Mouse (Mus musculus) stomach, embryonic 14.5 days (tissue): ENCODE measurements around the gene Cfap70. TPM values are rescaled to one million over a fixed set of nuclear protein-coding genes. Genes with fewer than 3 reads are reported as not detected.

Experiments
- ATAC-seq: fragments of 200-750 bp; cut with Nextera tagmentation; 2 replicates; pipeline ENCODE4 v1.8.0; 2017; ENCODE audit warnings: low read depth, moderate TSS enrichment; ENCODE audit not compliant: insufficient number of reproducible peaks, insufficient read depth, low FRiP score
- H3K27ac ChIP-seq: fragments of 300-500 bp; sonication (generic); 2 replicates; pipeline ENCODE4 v1.5.1; 2014; ENCODE audit warnings: mild to moderate bottlenecking, low read length, moderate library complexity, mixed read lengths
- H3K27me3 ChIP-seq: fragments of 300-500 bp; sonication (generic); 2 replicates; pipeline ENCODE4 v1.6.1; 2014; ENCODE audit warnings: low read length, control low read depth, mixed read lengths; ENCODE audit not compliant: control insufficient read depth, insufficient read depth
- H3K36me3 ChIP-seq: fragments of 300-500 bp; sonication (generic); 2 replicates; pipeline ENCODE4 v1.6.1; 2014; ENCODE audit warnings: mild to moderate bottlenecking, control low read depth, low read length, moderate library complexity, mixed read lengths; ENCODE audit not compliant: control insufficient read depth, insufficient read depth
- H3K4me1 ChIP-seq: fragments of 300-500 bp; sonication (generic); 2 replicates; pipeline ENCODE4 v1.6.1; 2014; ENCODE audit warnings: low read length, control low read depth, mixed read lengths; ENCODE audit not compliant: control insufficient read depth, insufficient read depth
- H3K4me2 ChIP-seq: fragments of 300-500 bp; sonication (generic); replicated peaks from 2 replicates; pipeline ENCODE4 v1.6.1; 2014; ENCODE audit warnings: low read depth, low read length, control low read depth
- H3K4me3 ChIP-seq: fragments of 300-500 bp; sonication (generic); 2 replicates; pipeline ENCODE4 v1.5.1; 2014; ENCODE audit warnings: low read depth, low read length, control low read depth
- H3K9ac ChIP-seq: fragments of 300-500 bp; sonication (generic); replicated peaks from 2 replicates; pipeline ENCODE4 v1.6.1; 2014; ENCODE audit warnings: low read depth, mild to moderate bottlenecking, control low read depth, low read length, moderate library complexity, mixed read lengths
- H3K9me3 ChIP-seq: fragments of 300-500 bp; sonication (generic); 2 replicates; pipeline ENCODE4 v1.6.1; 2016; ENCODE audit warnings: low read depth, low read length, control low read depth; ENCODE audit not compliant: control insufficient read depth
- WGBS: fragments of 180-500 bp; shearing (Covaris S2); extraction: QIAGEN DNeasy Blood & Tissue Kit; methylation state at CpG from one replicate; pipeline ENCODE4 v1.1.7; 2014; 5-methylcytosine and 5-hydroxymethylcytosine counted together
- polyA plus RNA-seq: library from polyadenylated mRNA; unstranded; fragments of >200 nt; fragmentation: Nextera tagmentation; extraction: Ambion mirVana; gene quantifications from 2 replicates; pipeline ENCODE4 v1.2.1, GENCODE M21; 2014

Gene Cfap70
- 0.10 and 0.27 TPM in 2 replicates for polyA plus RNA-seq

GRCm38 (mm10) chr14:20451765-20452331, at the start of gene Cfap70:
TSS of gene Cfap70 (minus strand) at chr14:20452226.
- Histone ChIP-seq H3K4me3 (peak within 1 kb of the TSS; percentile 29), H3K4me2 (peak within 1 kb of the TSS; percentile 55), H3K4me1 (no peaks in the 10 kb centered on the region), H3K27me3 (no peaks in the 10 kb centered on the region), H3K36me3 (peaks cover 3% of the 10 kb centered on the region; the same call in 1 of the 2 replicates), H3K27ac (no peak within 1 kb of the TSS), H3K9ac (no peak within 1 kb of the TSS), H3K9me3 (no peaks in the 10 kb centered on the region)
- 3% methylated on average over 15 of the region's 15 CpGs for WGBS
- peak; percentile 72; the same call in 1 of the 2 replicates for ATAC-seq

- ATAC-seq: no peak
- Histone ChIP-seq H3K4me3 (no peak overlapping the region), H3K4me1 (no peaks in the 10 kb centered on the region), H3K27me3 (no peaks in the 10 kb centered on the region), H3K36me3 (peaks cover 30% of the 10 kb centered on the region), H3K4me2 (no peak overlapping the region), H3K27ac (no peak overlapping the region), H3K9ac (no peak overlapping the region), H3K9me3 (no peaks in the 10 kb centered on the region)
- 95% methylated on average over 3 of the region's 3 CpGs for WGBS
Observed at GRCm38 (mm10) chr14:20499982-20500381, 48.0 kb upstream of the Cfap70 start.

GRCm38 (mm10) chr14:20496603-20497002, 44.6 kb upstream of the Cfap70 start, which contains the start of gene Mss51:
TSS of gene Mss51 (minus strand) at chr14:20496901.
- H3K4me3 ChIP-seq: no peak within 1 kb of the TSS
- H3K27me3 ChIP-seq: no peaks in the 10 kb centered on the region
- H3K27ac ChIP-seq: no peak within 1 kb of the TSS
- H3K9me3 ChIP-seq: no peaks in the 10 kb centered on the region
- no peak within 1 kb of the TSS for H3K4me2 ChIP-seq
- WGBS: 77% methylated on average over 2 of the region's 2 CpGs
- H3K9ac ChIP-seq: no peak within 1 kb of the TSS
- H3K36me3 ChIP-seq: peaks cover 32% of the 10 kb centered on the region
- no peak for ATAC-seq
- no peaks in the 10 kb centered on the region for H3K4me1 ChIP-seq

GRCm38 (mm10) chr14:20486031-20486430, 34.0 kb upstream of the Cfap70 start:
- Histone ChIP-seq H3K36me3 (peaks cover 7% of the 10 kb centered on the region; the same call in 1 of the 2 replicates), H3K27me3 (no peaks in the 10 kb centered on the region), H3K9ac (no peak overlapping the region), H3K9me3 (no peaks in the 10 kb centered on the region), H3K4me3 (no peak overlapping the region), H3K4me1 (no peaks in the 10 kb centered on the region), H3K4me2 (no peak overlapping the region), H3K27ac (no peak overlapping the region)
- 92% methylated on average over 5 of the region's 5 CpGs for WGBS
- ATAC-seq: no peak

GRCm38 (mm10) chr14:20482051-20482751, 30.2 kb upstream of the Cfap70 start:
- WGBS: 85% methylated on average over 7 of the region's 7 CpGs
- Histone ChIP-seq H3K27ac (no peak overlapping the region), H3K27me3 (no peaks in the 10 kb centered on the region), H3K4me1 (peaks cover 5% of the 10 kb centered on the region; the same call in 1 of the 2 replicates), H3K4me3 (no peak overlapping the region), H3K36me3 (peaks cover 3% of the 10 kb centered on the region; the same call in 1 of the 2 replicates), H3K4me2 (no peak overlapping the region), H3K9ac (no peak overlapping the region), H3K9me3 (no peaks in the 10 kb centered on the region)
- ATAC-seq: no peak

GRCm38 (mm10) chr14:20481211-20481610, 29.2 kb upstream of the Cfap70 start:
- Histone ChIP-seq H3K27me3 (no peaks in the 10 kb centered on the region), H3K36me3 (no peaks in the 10 kb centered on the region), H3K4me3 (no peak overlapping the region), H3K9ac (no peak overlapping the region), H3K9me3 (no peaks in the 10 kb centered on the region), H3K4me2 (no peak overlapping the region), H3K27ac (no peak overlapping the region), H3K4me1 (peaks cover 5% of the 10 kb centered on the region; the same call in 1 of the 2 replicates)
- no peak for ATAC-seq
- WGBS: 28% methylated on average over 5 of the region's 5 CpGs

- no peak for ATAC-seq
- Histone ChIP-seq H3K27ac (no peak overlapping the region), H3K4me1 (peaks cover 5% of the 10 kb centered on the region; the same call in 1 of the 2 replicates), H3K9me3 (no peaks in the 10 kb centered on the region), H3K4me2 (peak overlapping the region; percentile 80), H3K4me3 (peak overlapping the region; percentile 70), H3K36me3 (no peaks in the 10 kb centered on the region), H3K9ac (no peak overlapping the region), H3K27me3 (no peaks in the 10 kb centered on the region)
- WGBS: 63% methylated on average over 1 of the region's 1 CpGs
Observed at GRCm38 (mm10) chr14:20480195-20480579, 28.2 kb upstream of the Cfap70 start.

GRCm38 (mm10) chr14:20479291-20480194, 27.5 kb upstream of the Cfap70 start, which contains the start of gene Anxa7:
TSS of gene Anxa7 (minus strand) at chr14:20480133.
- peak within 1 kb of the TSS; percentile 80 for H3K4me2 ChIP-seq
- peak within 1 kb of the TSS; percentile 68 for H3K27ac ChIP-seq
- H3K4me1 ChIP-seq: peaks cover 5% of the 10 kb centered on the region; the same call in 1 of the 2 replicates
- H3K9me3 ChIP-seq: no peaks in the 10 kb centered on the region
- H3K27me3 ChIP-seq: no peaks in the 10 kb centered on the region
- peak within 1 kb of the TSS; percentile 70 for H3K4me3 ChIP-seq
- peak within 1 kb of the TSS; percentile 48 for H3K9ac ChIP-seq
- peak; percentile 91 for ATAC-seq
- whole genome bisulfite sequencing: 2% methylated on average over 48 of the region's 48 CpGs
- no peaks in the 10 kb centered on the region for H3K36me3 ChIP-seq
